Mouse (Mus musculus): ENCODE measurements at regions not wholly inside any gene's neighbourhood (a gene's known extent, or its start where the extent isn't known, plus 50 kb on each side); places are given as distances from the start of the nearest gene placed in this dataset.

- Histone ChIP-seq H3K36me3 (ENCODE audit: control insufficient read depth, insufficient read depth, low read length) (no peaks in the 10 kb centered on the region), H3K4me2 (replicated peaks; ENCODE audit: low read depth, low read length) (no peak overlapping the region), H3K4me3 (ENCODE audit: low read depth, low read length) (no peak overlapping the region), H3K27ac (ENCODE audit: low read length) (no peak overlapping the region), H3K27me3 (ENCODE audit: control insufficient read depth, insufficient read depth, low read length) (no peaks in the 10 kb centered on the region), H3K4me1 (ENCODE audit: control insufficient read depth, insufficient read depth, low read length) (no peaks in the 10 kb centered on the region), H3K9ac (replicated peaks; ENCODE audit: low read depth, low read length) (no peak overlapping the region), H3K9me3 (ENCODE audit: control insufficient read depth, low read depth, low read length) (no peaks in the 10 kb centered on the region)
- no peak for ATAC-seq (ENCODE audit: insufficient number of reproducible peaks, insufficient read depth, low FRiP score, low read depth)
- WGBS: 42% methylated on average over 15 of the region's 15 CpGs
These were observed 61.6 kb upstream of the 4932438H23Rik start for GRCm38 (mm10) chr16:91156506-91156905.

DNA sequence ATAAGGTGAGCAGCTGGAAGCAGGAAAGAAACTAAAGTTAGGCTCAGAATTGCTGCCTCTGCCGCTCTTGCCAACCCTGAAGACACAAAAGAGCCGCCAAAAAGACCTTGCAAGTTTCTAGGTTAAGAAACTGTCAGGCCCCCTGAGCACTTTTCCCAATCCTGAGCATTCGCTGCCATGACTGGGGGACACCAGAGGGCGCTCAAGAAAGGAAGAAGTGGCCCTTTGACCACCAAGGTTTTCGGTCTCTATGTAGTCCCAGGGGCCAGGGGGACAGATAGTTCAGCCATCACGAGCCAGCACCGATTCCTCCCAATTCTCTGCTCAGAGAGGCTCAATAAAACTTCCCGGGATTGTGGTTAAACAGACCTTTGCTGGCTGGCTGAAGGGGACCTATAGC is 64.6 kb upstream of the Olig2 start:
- H3K27ac ChIP-seq (ENCODE audit: low read length): no peak overlapping the region
- no peaks in the 10 kb centered on the region for H3K27me3 ChIP-seq (ENCODE audit: control insufficient read depth, insufficient read depth, low read length)
- ATAC-seq (ENCODE audit: insufficient number of reproducible peaks, insufficient read depth, low FRiP score, low read depth): no peak
- no peaks in the 10 kb centered on the region for H3K36me3 ChIP-seq (ENCODE audit: control insufficient read depth, insufficient read depth, low read length)
- no peak overlapping the region for H3K9ac ChIP-seq (replicated peaks; ENCODE audit: low read depth, low read length)
- H3K4me3 ChIP-seq (ENCODE audit: low read depth, low read length): no peak overlapping the region
- H3K9me3 ChIP-seq (ENCODE audit: control insufficient read depth, low read depth, low read length): no peaks in the 10 kb centered on the region
- no peak overlapping the region for H3K4me2 ChIP-seq (replicated peaks; ENCODE audit: low read depth, low read length)
- no peaks in the 10 kb centered on the region for H3K4me1 ChIP-seq (ENCODE audit: control insufficient read depth, insufficient read depth, low read length)
- 21% methylated on average over 8 of the region's 8 CpGs for WGBS

DNA sequence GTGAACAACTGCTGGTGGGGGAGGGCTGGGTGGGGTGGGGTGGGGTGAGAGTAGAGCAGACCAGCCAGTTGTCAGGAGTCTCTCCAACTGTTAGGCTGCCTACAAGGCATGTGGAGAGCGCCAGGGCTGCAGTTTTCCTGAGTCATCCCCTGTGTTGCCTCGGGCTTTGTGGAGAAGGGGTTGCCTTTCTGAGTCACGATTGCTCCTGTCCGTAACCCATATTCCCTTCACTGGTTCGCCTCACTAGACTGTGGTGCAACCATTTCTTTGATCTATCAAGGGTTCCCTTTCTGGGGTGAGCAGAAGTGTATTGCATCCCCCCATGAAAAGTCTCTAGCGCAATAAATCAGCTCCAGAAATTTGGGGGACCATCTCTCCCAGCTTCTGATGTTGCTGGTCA is 63.6 kb upstream of the Olig2 start:
- H3K9ac ChIP-seq (replicated peaks; ENCODE audit: low read depth, low read length): no peak overlapping the region

GRCm38 (mm10) chr16:91162381-91162780 is 62.9 kb upstream of the Olig2 start:
- H3K36me3 ChIP-seq (ENCODE audit: control insufficient read depth, insufficient read depth, low read length): no peaks in the 10 kb centered on the region
- no peak for ATAC-seq (ENCODE audit: insufficient number of reproducible peaks, insufficient read depth, low FRiP score, low read depth)
- H3K9me3 ChIP-seq (ENCODE audit: control insufficient read depth, low read depth, low read length): no peaks in the 10 kb centered on the region
- no peaks in the 10 kb centered on the region for H3K27me3 ChIP-seq (ENCODE audit: control insufficient read depth, insufficient read depth, low read length)
- WGBS: 86% methylated on average over 6 of the region's 6 CpGs
- no peak overlapping the region for H3K27ac ChIP-seq (ENCODE audit: low read length)
- H3K4me3 ChIP-seq (ENCODE audit: low read depth, low read length): no peak overlapping the region
- H3K4me1 ChIP-seq (ENCODE audit: control insufficient read depth, insufficient read depth, low read length): no peaks in the 10 kb centered on the region
- H3K9ac ChIP-seq (replicated peaks; ENCODE audit: low read depth, low read length): no peak overlapping the region
- H3K4me2 ChIP-seq (replicated peaks; ENCODE audit: low read depth, low read length): no peak overlapping the region

More for the DNA sequence above, 63.6 kb upstream of the Olig2 start:
- ATAC-seq (ENCODE audit: insufficient number of reproducible peaks, insufficient read depth, low FRiP score, low read depth): no peak
- Histone ChIP-seq H3K4me1 (ENCODE audit: control insufficient read depth, insufficient read depth, low read length) (no peaks in the 10 kb centered on the region), H3K4me2 (replicated peaks; ENCODE audit: low read depth, low read length) (no peak overlapping the region), H3K9me3 (ENCODE audit: control insufficient read depth, low read depth, low read length) (no peaks in the 10 kb centered on the region), H3K27me3 (ENCODE audit: control insufficient read depth, insufficient read depth, low read length) (no peaks in the 10 kb centered on the region), H3K36me3 (ENCODE audit: control insufficient read depth, insufficient read depth, low read length) (no peaks in the 10 kb centered on the region), H3K4me3 (ENCODE audit: low read depth, low read length) (no peak overlapping the region), H3K27ac (ENCODE audit: low read length) (no peak overlapping the region)
- 71% methylated on average over 6 of the region's 6 CpGs for WGBS

GRCm38 (mm10) chr16:91165906-91166305 is 59.4 kb upstream of the Olig2 start:
- Histone ChIP-seq H3K4me3 (ENCODE audit: low read depth, low read length) (no peak overlapping the region), H3K27me3 (ENCODE audit: control insufficient read depth, insufficient read depth, low read length) (no peaks in the 10 kb centered on the region), H3K27ac (ENCODE audit: low read length) (no peak overlapping the region), H3K9ac (replicated peaks; ENCODE audit: low read depth, low read length) (no peak overlapping the region), H3K36me3 (ENCODE audit: control insufficient read depth, insufficient read depth, low read length) (no peaks in the 10 kb centered on the region), H3K9me3 (ENCODE audit: control insufficient read depth, low read depth, low read length) (no peaks in the 10 kb centered on the region), H3K4me1 (ENCODE audit: control insufficient read depth, insufficient read depth, low read length) (no peaks in the 10 kb centered on the region; the same call in 1 of the 2 replicates), H3K4me2 (replicated peaks; ENCODE audit: low read depth, low read length) (no peak overlapping the region)
- no peak for ATAC-seq (ENCODE audit: insufficient number of reproducible peaks, insufficient read depth, low FRiP score, low read depth)
- 87% methylated on average over 4 of the region's 4 CpGs for WGBS

- Histone ChIP-seq H3K36me3 (ENCODE audit: control insufficient read depth, insufficient read depth, low read length) (no peaks in the 10 kb centered on the region), H3K9me3 (ENCODE audit: control insufficient read depth, low read depth, low read length) (no peaks in the 10 kb centered on the region), H3K27me3 (ENCODE audit: control insufficient read depth, insufficient read depth, low read length) (no peaks in the 10 kb centered on the region), H3K9ac (replicated peaks; ENCODE audit: low read depth, low read length) (no peak overlapping the region), H3K4me1 (ENCODE audit: control insufficient read depth, insufficient read depth, low read length) (no peaks in the 10 kb centered on the region; the same call in 1 of the 2 replicates), H3K27ac (ENCODE audit: low read length) (no peak overlapping the region), H3K4me2 (replicated peaks; ENCODE audit: low read depth, low read length) (no peak overlapping the region), H3K4me3 (ENCODE audit: low read depth, low read length) (no peak overlapping the region)
- no peak for ATAC-seq (ENCODE audit: insufficient number of reproducible peaks, insufficient read depth, low FRiP score, low read depth)
These were observed 58.4 kb upstream of the Olig2 start for GRCm38 (mm10) chr16:91166866-91167265.

DNA sequence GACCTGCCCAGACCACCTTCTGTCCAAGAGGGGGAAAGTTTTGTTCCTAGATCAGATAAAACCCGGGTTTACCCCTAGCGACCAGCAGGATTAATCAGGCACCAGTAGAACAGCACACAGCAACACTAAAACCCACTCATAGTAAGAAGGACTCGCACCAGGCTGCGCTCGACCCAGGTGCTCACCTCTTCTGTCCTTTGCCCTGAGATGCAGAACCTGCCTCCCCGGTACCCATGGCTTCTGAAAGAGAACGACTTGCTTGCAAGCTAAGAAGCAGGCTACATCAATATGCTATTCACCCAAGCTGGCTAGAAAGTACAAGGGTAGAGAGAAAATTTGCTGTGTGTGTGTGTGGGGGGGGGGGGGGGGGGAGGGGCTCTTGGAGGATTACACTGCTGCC is 56.9 kb upstream of the Olig2 start:
- no peaks in the 10 kb centered on the region; the same call in 1 of the 2 replicates for H3K4me1 ChIP-seq (ENCODE audit: control insufficient read depth, insufficient read depth, low read length)
- no peak for ATAC-seq (ENCODE audit: insufficient number of reproducible peaks, insufficient read depth, low FRiP score, low read depth)
- no peaks in the 10 kb centered on the region for H3K9me3 ChIP-seq (ENCODE audit: control insufficient read depth, low read depth, low read length)
- H3K9ac ChIP-seq (replicated peaks; ENCODE audit: low read depth, low read length): no peak overlapping the region
- no peaks in the 10 kb centered on the region for H3K27me3 ChIP-seq (ENCODE audit: control insufficient read depth, insufficient read depth, low read length)
- WGBS: 45% methylated on average over 7 of the region's 7 CpGs
- H3K4me3 ChIP-seq (ENCODE audit: low read depth, low read length): no peak overlapping the region
- no peak overlapping the region for H3K4me2 ChIP-seq (replicated peaks; ENCODE audit: low read depth, low read length)
- no peaks in the 10 kb centered on the region for H3K36me3 ChIP-seq (ENCODE audit: control insufficient read depth, insufficient read depth, low read length)
- no peak overlapping the region for H3K27ac ChIP-seq (ENCODE audit: low read length)

DNA sequence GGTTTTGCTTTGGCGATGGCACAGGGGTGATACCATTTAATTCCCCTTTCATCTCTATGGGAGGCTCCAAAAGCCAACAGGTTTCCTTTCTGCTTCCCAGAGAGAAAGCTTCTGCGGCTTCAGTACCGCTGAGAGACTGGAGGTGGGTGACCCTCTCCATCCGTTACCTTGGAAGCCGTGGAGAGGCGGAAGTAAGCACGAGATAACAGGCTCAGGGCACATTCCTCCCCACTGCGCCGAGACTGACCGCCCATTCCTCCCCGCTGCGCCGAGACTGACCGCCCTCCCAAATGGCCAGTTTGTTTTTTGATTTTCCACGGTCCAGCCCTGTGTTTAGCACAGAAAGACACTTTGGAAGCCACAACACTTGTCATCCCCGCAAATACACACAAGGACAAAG is 55.4 kb upstream of the Olig2 start:
- Histone ChIP-seq H3K4me3 (ENCODE audit: low read depth, low read length) (peak overlapping the region; percentile 19; the same call in 1 of the 2 replicates), H3K27ac (ENCODE audit: low read length) (no peak overlapping the region), H3K4me2 (replicated peaks; ENCODE audit: low read depth, low read length) (peak overlapping the region; percentile 37), H3K9ac (replicated peaks; ENCODE audit: low read depth, low read length) (no peak overlapping the region), H3K9me3 (ENCODE audit: control insufficient read depth, low read depth, low read length) (no peaks in the 10 kb centered on the region), H3K27me3 (ENCODE audit: control insufficient read depth, insufficient read depth, low read length) (no peaks in the 10 kb centered on the region), H3K4me1 (ENCODE audit: control insufficient read depth, insufficient read depth, low read length) (no peaks in the 10 kb centered on the region; the same call in 1 of the 2 replicates), H3K36me3 (ENCODE audit: control insufficient read depth, insufficient read depth, low read length) (no peaks in the 10 kb centered on the region)
- under 1% methylated on average over 16 of the region's 16 CpGs for WGBS
- ATAC-seq (ENCODE audit: insufficient number of reproducible peaks, insufficient read depth, low FRiP score, low read depth): no peak

DNA sequence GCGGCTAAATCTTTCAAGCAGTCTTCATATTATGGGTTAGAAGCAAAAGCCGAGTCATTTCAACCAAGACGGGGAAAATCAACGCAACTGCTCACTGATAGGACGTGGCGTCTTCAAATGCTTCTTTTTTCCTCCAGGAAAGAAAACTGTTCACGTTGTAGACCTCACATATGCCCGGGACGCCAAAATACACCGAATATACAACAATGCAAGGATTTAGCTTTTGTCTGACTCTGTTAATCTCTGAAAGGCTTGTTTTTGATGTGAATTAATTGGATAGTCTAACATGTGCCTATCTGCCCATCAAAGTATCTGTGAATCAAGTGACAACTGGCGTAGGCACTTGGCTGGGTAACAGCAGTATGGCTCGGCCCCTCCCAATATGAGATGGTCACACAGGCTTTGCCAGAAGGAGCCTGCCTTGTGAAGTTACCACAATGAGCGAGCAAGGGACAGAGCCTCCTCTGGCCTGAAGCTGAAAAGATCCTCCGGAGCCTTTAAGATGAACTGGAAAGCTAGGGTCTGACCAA is 53.3 kb upstream of the Olig2 start:
- no peak for ATAC-seq (ENCODE audit: insufficient number of reproducible peaks, insufficient read depth, low FRiP score, low read depth)
- H3K27me3 ChIP-seq (ENCODE audit: control insufficient read depth, insufficient read depth, low read length): no peaks in the 10 kb centered on the region

More for the DNA sequence above, 53.3 kb upstream of the Olig2 start:
- Histone ChIP-seq H3K4me2 (replicated peaks; ENCODE audit: low read depth, low read length) (no peak overlapping the region), H3K9me3 (ENCODE audit: control insufficient read depth, low read depth, low read length) (no peaks in the 10 kb centered on the region), H3K27ac (ENCODE audit: low read length) (no peak overlapping the region), H3K36me3 (ENCODE audit: control insufficient read depth, insufficient read depth, low read length) (no peaks in the 10 kb centered on the region), H3K4me3 (ENCODE audit: low read depth, low read length) (no peak overlapping the region), H3K4me1 (ENCODE audit: control insufficient read depth, insufficient read depth, low read length) (no peaks in the 10 kb centered on the region; the same call in 1 of the 2 replicates), H3K9ac (replicated peaks; ENCODE audit: low read depth, low read length) (no peak overlapping the region)
- 86% methylated on average over 14 of the region's 14 CpGs for WGBS
